Mouse (Mus musculus) layer of hippocampus, adult 8-10 months (tissue): ENCODE measurements around the gene Eif2b3. TPM values are rescaled to one million over a fixed set of nuclear protein-coding genes. Genes with fewer than 3 reads are reported as not detected.

Experiments
- DNase-seq, 2 experiments: peaks; one replicate each; pipeline ENCODE4 v3.0.0; 2022; ENCODE audit warnings: low spot score in 2 of 2
- total RNA-seq, 4 experiments: library from RNA; stranded (reverse); gene quantifications; 2 replicates each; pipeline ENCODE4 v1.2.4; 2022

Gene Eif2b3
- total RNA-seq, 4 experiments from 2014 or later, result 20.0 to 25.1 (median 21.3) TPM

GRCm38 (mm10) chr4:117014901-117015415, 4.2 kb upstream of the Eif2b3 start:
- no peak for DNase-seq

DNA sequence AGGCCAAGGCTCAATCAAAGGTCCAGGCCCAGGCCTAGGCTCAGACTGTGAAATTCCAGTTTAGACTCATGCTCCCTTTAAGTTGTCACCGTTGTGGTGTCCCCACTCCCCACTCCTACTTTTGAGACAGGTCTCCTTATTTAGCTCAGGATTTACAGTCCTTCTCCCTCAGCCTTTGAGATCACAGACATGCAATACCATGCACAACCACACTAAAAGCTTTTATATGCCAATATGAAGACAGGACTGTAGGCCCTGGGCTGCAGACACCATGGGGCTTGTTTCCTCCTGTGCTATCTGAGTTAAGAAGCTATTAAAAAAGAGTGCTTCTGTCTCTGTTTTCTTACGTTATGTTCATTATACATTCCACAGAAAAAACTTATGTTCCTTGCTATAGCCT, 1.5 kb upstream of the Eif2b3 start:
- no peak for DNase-seq

DNA sequence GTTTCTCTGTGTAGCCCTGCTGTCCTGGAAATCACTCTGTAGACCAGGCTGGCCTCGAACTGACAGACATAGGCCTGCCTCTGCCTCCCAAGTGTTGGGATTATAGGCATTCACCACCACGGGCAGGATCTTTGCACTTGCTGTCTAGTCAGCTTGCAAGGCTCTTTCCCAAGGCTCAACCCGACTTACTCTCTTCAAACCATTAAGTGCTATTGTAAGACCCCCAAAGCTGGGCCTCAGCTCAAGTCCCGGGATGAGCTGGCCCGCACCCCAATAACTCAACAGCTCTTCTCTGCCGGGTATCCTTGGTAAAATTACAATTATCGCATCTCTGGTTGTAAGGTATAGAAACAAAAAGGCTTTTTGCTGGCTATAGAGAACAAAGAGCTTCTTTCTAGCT, 875 bp upstream of the Eif2b3 start:
- DNase-seq, result no peak

GRCm38 (mm10) chr4:117023469-117023868, 4.3 kb downstream of the Eif2b3 start:
- no peak for DNase-seq

DNA sequence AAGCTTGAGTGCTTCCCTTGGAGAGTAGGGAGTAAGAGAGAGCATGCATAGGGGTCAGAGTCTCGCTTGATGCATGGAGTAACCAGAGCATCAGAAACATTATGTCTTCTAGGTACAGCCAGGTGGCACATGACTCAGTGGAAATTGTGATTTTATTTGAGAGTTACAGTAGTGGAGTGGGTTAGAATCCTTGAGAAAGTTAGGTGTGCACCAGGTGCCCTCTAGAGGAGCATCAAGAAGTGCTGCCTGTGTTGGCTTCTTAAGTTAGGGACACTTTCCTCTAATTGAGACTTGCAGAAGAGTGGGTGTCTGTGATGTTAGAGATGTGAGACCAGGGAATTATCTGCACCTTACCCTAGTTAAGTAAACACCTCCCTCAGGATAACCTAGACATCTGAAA, 11.9 kb downstream of the Eif2b3 start:
- no peak for DNase-seq

DNA sequence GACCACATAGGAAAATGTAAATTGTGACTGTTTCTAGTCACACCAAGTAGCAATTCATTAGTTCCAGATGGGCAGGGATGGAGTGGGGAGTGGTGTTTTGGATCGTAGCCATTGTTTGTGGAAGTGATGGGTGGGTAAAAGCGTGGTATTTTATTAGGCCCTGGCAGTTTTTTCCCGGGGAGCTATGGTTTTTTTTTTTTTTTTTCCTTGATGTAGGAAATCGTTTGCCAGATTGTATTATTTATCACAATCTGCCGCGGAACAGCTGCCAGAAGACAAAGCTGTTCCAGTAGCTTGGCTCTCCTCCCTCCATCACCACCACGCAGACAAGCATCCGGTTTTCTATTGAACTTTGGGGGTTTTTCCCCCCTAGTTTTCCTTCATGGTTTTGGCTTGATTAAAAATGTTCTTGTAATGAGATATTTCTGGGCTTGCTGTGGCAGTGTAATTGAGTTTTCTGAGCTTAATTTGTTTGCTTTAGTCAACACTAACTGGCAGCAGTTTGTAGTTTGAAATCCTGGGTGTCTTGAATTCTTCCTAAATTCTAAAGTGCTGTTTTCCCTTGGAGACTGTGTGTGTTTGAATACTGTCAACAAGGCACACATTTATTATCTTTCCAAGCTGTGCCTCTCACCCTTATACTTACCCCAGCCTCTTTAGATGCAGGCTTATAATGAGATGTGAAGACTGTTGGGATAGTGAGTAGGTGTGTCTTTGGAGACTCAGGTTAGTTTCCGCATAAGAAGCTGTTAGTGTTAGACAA, 20.9 kb downstream of the Eif2b3 start:
- DNase-seq, result peak; percentile 69 to 83

DNA sequence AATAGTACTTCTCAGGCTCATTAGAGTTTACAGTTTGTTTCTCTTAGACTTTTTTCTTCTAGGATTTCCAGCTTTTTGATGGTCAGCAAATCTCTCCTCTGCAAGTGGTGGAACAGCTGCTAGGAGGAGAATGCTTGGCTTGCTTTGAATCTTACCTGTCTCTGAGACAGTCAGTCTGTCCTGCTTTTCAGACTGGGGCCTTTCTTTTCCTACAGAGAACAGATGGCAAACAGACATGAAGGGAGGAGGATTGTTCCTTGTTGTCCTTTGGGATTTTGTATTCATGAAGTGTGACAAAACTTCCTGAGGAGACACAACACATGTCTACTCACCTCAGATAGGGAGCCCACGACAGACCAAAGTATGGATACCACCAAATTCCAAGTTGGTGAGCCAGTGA, 21.6 kb downstream of the Eif2b3 start:
- no peak for DNase-seq

DNA sequence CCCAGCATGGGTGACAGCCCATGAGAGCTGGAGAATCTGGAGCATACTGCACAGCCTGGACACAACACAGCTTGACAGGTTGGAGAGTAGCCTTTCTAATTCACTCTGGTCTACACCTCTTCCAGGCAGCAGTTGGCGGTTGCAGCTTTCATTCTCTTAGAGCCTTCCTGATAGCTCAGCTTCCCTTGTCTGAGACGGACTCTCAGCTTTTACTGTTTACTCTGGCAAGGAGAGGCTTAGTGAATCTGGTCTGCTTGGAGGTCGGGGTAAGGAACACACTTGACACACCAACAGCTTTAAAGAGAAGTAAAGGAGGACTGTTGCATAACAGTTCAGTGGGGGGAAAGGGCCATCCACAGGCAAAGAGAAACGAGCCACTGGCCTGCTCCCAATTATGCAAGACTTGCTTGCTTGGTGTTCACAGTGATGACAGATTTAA, 22.1 kb downstream of the Eif2b3 start:
- DNase-seq, result no peak

GRCm38 (mm10) chr4:117048836-117049235, 29.6 kb downstream of the Eif2b3 start:
- no peak for DNase-seq

DNA sequence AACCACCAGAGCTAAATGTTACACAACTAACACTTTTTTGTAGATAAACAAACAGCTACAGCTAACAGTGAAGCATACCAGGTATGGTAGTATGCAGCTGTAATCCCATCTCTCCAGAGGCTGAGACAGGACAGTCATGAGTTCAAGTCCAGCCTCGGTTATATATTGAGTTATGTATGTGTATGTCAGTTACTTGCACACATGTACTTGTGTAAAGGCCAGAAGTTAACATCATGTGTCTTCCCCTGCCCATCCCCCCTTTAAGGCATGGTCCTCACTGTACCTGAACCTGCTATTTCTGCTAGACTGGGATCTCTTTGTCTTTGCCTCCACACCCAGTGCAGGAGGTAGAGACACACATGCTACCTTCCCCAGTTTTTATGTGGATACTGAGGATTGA, 30.3 kb downstream of the Eif2b3 start:
- no peak for DNase-seq

GRCm38 (mm10) chr4:117052626-117053025, 33.4 kb downstream of the Eif2b3 start:
- no peak for DNase-seq

GRCm38 (mm10) chr4:117053956-117054355, 34.8 kb downstream of the Eif2b3 start:
- no peak for DNase-seq

DNA sequence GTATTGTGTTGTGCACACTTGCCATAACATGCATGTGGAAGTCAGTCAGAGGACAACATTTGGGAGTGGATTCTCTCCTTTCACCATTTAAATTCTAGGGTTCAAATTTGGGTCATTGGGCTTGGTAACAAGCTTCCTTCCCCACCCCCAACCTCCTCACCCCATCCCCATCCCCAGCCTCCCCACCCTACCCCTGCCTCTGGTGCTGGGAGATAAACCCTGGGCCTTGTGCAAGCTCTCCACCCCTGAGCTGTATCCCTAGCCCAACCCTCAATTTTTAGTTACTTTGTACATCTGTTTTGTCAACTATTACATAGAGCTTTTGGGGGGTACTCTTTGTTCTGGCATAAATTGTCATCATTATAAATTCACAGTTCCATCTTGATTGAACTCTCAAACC, 36.9 kb downstream of the Eif2b3 start:
- DNase-seq, result no peak

GRCm38 (mm10) chr4:117056514-117056913, 37.3 kb downstream of the Eif2b3 start:
- no peak for DNase-seq

DNA sequence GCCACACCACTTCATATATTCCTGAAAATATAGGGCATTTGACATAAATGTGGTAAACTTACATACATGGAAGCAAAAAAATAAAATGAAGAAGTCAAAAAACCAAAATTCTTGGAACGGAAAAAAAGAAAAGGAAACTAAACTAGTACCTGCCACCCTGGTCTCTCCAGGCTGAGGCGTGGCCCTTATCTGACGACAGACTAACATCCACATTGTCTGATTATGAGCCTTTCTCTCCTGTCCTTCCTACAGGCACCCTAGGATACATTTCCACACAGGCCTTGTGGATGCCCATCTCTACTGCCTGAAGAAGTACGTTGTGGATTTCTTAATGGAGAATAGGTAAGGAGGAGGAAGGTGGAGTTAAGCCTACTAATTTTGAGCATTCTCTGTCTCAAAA, 39.3 kb downstream of the Eif2b3 start:
- DNase-seq, result no peak

- DNase-seq, result no peak
These were observed 43.6 kb downstream of the Eif2b3 start for GRCm38 (mm10) chr4:117062700-117063390.

- no peak for DNase-seq
These were observed 48.8 kb downstream of the Eif2b3 start for GRCm38 (mm10) chr4:117068035-117068434.

DNA sequence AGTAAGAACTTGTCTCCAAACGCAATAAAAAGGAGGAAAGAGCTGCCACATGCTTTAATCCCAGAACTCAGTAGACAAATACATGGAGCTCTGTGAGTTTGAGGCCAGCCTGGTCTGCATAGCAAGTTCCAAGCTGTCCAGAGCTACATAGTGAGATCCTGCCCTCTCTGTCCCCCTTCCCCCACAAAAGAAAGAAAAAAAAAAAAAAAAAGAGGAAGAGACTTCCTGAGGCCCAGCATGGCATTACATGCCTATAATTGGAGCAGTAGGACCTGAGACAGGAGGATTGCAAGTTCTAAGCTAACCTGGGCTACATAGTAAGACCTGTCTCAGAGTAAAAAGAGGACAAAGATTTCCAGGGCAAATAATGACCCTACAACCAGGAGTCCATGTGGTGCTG, 50.4 kb downstream of the Eif2b3 start:
- DNase-seq, result no peak

DNA sequence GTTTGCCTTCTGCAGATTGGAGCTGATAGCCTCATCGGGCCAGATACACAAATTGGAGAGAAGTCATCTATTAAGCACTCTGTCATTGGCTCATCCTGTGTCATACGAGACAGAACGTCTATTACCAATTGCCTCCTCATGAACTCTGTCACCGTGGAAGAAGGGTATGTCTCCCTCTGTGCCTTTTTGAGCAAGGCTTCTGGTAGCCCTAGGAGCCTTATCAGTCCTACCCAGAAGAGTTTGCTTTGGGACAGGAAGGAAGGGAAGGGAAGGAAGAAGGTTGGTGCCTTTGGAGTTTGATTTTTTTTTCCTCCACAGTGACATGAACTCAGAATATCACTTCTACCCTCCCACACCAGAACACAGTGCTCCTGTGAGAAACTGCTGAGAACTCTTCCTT, 51.4 kb downstream of the Eif2b3 start:
- DNase-seq, result no peak

DNA sequence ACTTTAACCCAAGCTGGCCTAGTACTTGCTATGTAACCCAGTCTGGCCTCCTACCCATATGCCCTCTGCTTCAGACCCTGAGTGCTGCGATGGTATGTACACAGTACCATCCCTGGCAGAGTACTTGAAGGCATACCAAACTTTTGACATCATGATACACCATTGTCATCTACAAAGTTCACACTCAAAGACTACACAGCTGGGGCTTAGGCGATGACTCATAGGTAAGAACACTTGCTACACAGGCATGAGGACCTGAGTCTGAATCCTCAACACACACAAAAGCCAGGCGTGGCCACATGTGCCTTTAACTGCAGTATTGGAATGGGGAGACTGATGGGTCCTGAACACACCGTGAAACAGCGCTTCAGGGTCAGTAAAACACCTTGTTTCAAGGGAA, 52.0 kb downstream of the Eif2b3 start:
- no peak for DNase-seq

- no peak for DNase-seq
These were observed 68.9 kb downstream of the Eif2b3 start for GRCm38 (mm10) chr4:117087948-117088640.

DNA sequence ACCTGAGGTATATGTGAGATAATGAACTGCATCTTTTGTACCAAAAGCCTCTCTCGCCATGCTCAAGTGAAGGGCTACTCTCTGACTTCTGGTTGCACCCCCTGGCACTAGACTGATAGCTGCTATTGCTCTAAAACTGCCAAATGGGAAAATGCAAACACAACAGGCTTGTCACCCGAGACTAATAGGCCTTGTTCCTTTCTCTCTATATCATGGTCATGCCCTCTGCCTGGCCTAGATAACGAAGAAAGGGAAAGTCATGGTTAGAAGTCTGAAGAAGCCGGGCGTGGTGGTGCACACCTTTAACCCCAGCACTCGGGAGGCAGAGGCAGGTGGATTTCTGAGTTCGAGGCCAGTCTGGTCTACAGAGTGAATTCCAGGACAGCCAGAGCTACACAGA, 71.4 kb downstream of the Eif2b3 start:
- DNase-seq, result no peak
